Mouse (Mus musculus): Measurements from ENCODE around the gene Tceal1.

DNA sequence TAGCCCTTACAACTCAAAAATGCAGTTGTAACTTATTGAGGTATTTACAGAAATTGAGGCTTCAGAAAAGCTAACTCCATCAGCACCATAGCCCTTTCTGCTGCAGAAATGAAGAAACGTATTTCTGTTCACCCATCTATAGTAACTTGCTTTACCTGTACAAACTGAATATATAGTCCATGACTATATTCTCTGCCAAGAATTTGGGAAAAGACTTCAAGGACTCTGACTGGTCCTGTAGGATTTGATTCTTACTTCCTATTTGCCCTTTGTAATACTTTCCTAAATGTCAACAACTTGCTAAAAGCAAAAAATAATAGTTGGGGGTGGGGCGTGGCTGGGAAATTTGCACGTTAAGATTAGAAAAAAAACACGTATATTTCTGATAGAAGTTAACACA is 24.2 kb downstream of the Tceal1 start:
- TF ChIP-seq HCFC1 (IDR thresholded peaks at IDR 0.05; ENCODE audit: borderline replicate concordance, insufficient read depth, low read length) (no peak), ZNF384 (IDR thresholded peaks at IDR 0.05; ENCODE audit: low read depth, low read length) (no peak), CHD2 (IDR thresholded peaks at IDR 0.05; ENCODE audit: low read depth, low read length) (no peak), MAFK (IDR thresholded peaks at IDR 0.05; ENCODE audit: insufficient read depth, low read depth, low read length) (no peak)

All from ES-E14 (cell line).